Mouse (Mus musculus) kidney, adult 2 months (tissue): ENCODE measurements around the gene Dennd2d.

ENCODE experiments used
- CTCF ChIP-seq: fragments of 200-500 bp; conservative IDR thresholded peaks from 2 replicates; pipeline ENCODE4 v1.5.1; 2011; ENCODE audit warnings: low read depth, mild to moderate bottlenecking, control low read depth, low read length, moderate library complexity, mixed read lengths; ENCODE audit not compliant: insufficient read depth, insufficient read length
- POLR2A ChIP-seq: fragments of 200-500 bp; IDR thresholded peaks from one replicate; pipeline ENCODE4 v1.6.1; 2011; ENCODE audit warnings: low read depth, low read length, control low read depth

GRCm38 (mm10) chr3:106493882-106494281, 11.7 kb downstream of the Dennd2d start:
- no peak for TF ChIP-seq CTCF
- no peak for TF ChIP-seq POLR2A
